Mouse (Mus musculus): ENCODE data around the gene Ssh1.

Gene Ssh1

DNA sequence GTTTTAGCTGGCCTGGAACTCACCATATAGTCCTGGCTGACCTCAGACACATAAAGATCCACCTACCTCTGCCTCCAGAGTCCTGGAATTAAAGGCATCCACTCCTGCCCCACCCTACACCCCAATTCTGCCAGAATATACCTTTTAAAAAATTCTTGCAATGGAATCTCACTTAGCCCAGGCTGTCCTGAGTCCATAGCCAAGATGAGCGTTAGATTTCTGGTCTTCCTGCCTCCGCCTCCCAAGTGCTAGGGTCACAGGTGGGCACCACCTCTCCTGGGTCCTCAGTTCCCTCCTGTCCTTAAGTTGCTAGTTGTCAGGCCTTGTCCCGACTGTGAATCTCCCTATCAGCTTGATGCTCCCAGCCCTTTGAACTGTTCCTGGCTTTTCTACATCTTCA is 61.4 kb downstream of the Ssh1 start:
- in situ Hi-C loops (cut with MseI, MboI), result loop anchor here in 1 of 2 experiments (10.0 kb wide), 1 partner anchor 78 kb away; no protein-coding TSS in a partner anchor

DNA sequence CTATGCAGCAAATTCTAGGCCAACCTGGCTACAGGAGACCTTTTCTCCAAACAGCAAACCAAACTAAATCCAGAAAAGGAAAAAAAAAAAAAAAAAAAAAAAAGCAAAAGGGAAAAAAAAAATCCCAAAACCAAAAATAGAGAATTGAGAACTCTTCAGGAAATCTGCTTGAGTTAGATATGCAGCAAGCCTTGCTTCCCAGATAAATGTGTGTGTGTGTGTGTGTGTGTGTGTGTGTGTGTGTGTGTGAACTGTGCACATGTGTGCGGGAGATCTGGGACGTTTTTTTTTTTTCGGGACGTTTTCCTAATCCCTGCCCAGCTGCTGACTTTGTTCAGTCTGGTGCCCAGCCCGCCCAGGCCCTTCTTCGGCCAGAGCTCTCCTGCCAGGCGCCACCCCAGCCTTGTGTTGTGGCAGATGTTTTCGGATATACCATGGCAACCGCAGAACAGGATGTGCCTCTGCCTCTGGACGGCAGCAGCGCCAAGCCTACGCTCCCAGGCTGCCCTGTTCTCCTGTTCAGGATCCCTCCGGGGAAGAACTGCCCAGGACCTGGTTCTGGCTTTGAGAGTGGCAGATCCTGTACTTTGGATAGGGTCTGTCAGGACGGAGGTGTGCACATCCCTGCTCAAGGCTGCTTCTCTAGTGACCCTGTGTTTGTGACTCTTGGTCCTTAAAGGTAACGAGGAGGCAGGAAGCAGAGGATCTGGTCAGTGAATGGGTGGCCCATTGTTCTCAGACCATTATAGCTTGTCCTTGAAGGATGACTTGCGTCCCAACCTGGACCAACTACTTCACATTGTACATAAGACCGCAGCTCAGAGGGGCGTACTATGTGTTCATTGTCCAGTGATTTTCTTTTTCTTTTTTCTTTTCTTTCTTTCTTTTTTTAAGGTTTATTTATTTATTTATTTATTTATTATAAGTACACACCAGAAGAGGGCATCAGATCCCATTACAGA is 62.8 kb downstream of the Ssh1 start:
- in situ Hi-C loops (cut with MseI, MboI), result loop anchor here in 1 of 2 experiments (10.0 kb wide), 1 partner anchor 76 kb away; no protein-coding TSS in a partner anchor

DNA sequence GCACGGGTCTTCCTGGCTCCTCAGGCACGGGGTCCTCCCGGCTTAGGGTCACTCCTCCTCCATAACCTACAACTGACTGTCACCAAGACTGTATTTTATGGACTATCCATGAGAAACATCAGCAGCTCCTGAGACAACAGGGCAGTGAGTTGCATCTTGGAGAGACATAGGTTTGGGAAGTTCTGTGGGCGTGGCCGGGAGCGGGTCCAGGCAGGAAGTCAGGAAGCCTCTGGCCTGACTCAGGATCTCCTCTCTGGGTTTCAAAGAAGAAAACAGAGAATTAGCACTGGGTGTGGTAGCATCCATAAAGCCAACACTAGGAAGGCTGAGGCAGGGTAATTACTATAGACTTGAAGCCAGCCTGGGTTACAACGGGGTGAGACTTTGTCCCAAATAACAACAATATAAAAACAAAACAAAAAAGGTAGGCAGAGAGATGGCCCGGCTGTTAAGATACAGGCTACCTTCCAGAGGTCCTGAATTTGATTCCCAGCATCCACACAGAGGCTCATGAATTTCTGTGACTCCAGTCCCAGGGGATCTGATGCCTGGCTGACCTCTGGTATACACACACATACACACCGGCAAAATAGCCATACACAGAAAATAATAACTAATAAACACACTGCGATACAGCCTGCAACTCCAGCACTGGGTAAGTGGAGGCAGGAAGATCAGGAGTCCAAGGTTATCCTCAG is 63.6 kb downstream of the Ssh1 start:
- in situ Hi-C loops (cut with MseI, MboI), result loop anchor here in 1 of 2 experiments (10.0 kb wide), 1 partner anchor 75 kb away; no protein-coding TSS in a partner anchor

DNA sequence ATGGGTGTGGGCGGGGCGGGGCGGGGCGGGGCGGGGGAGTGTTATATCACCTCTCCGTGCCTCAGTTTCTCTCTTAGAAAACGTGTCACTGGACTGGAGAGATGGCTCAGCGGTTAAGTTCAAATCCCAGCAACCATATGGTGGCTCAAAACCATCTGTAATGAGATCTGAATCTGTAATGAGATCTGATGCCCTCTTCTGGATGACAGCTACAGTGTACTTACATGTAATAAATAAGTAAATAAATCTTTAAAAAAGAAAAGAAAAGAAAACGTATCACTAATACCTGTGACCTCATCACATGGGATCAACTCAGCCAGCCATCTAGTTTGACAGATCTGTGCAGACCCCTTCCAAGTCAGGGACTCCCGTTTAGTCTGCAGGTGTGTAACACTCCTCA is 64.2 kb downstream of the Ssh1 start:
- in situ Hi-C loops (cut with MseI, MboI), result no loop called here

DNA sequence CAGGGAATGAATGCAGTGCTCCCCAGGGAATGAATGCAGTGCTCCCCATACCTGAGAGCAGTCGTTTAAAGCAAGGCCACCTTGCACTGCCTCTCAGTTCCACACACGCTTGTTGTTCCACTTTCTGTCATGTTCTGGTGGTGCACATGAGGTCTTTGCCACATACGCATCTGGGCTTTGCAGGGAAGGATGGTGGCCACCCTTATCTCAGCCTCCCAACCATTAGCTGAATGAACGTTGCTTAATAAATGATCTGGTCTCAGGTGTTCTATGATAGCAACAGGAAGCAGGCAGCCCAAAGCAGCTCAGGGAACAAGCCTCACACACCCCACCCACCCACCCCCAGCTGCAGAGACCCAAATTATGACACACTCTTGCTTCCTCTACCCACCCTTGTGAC is 69.1 kb downstream of the Ssh1 start:
- in situ Hi-C loops (cut with MseI, MboI), result no loop called here

DNA sequence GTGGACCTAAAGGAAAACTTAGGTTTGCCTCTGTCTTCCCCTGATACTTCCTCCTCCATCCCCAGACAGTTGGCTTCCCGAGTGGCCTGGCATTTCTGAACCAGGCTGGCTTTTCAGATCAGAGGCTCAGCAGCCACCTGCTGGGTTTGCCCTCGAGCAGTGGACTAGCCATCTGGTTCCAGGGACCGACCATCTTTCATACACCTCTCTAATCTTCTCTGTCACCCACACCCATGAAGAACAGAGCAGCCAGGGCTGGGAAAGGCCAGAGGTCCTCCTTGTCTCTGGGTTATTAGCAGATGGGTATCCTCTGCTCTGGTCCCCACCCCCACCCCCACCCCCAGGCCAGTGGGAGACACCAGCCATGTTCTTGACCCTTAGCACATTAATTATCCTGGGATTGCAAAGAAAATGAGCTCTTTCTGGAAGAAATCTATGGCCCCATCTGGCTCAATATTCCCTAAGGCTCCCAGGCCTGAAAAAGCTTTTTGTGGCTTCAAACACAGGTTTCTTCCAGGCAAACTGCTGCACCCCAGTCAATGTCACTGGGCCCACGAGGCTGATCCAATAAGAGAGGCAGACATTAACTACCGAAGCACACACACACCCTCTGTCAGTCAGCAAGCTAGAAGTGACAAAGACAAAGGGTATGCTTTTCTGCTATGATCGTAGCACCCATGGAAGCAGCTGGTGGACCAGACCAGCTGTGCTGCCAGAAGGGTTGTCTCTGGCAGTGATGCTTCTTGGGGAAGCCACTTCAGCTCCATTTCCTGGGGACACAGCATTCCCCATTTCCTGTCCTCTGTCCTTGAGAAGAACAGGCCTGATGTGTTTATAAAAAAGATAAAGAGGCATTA is 72.2 kb downstream of the Ssh1 start:
- in situ Hi-C loops (cut with MseI, MboI), result no loop called here

DNA sequence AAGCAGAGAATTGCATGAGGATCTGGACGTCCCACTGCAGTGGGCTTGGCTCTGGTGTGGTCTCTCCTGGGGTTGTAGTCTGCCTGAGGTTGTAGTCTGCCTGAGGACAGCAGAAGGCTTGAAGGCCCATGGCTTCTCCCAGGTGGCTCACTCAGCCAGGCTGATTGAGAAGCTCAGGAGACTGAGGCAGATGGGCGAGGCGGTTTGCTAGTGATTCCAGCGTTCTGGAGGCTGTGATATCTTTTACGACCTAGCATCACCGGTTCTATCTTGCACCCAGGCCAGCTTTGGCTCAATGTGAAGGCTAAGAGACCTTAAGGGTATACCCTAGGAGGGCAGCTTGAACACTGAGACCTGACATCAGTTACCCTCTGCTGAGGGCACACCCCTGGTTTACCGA is 74.6 kb downstream of the Ssh1 start:
- in situ Hi-C loops (cut with MseI, MboI), result no loop called here

DNA sequence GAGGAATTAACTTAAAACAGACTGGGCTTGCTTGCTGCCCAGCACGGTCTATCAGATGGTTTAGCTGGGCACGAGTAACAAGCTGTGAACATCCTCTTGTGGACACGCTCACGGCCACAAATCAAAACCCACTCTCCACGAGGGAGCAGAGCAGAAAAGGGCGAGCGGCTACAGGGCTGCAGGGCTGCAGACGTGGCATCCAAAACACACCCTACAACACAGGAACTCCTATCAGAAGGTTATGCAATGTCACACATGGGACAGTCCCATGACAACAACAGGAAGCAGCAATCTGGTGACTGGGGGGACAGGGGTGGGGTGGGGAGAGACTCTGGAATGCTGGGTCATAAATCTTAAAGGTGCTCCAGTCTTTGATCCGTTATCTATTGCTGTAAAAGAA is 75.0 kb downstream of the Ssh1 start:
- in situ Hi-C loops (cut with MseI, MboI), result no loop called here

DNA sequence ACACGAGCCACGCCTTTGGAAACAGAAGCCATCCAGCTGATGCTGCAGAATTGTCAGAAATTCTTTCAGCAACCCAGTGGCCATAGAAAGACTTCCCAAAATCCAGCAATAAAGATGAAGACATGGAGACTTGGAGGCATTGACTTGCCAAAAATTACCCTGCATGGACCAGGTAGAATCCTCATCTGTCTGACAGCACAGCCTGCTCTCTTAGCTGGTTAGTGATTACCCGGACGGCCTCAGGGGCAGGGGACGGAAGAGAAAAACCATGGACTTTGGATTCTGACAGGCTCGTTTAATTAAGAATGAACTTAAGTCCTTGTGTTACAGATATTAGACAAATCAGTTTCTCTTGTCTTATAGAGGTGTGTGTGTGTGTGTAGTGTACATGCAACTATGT is 83.0 kb downstream of the Ssh1 start:
- in situ Hi-C loops (cut with MseI, MboI), result no loop called here

DNA sequence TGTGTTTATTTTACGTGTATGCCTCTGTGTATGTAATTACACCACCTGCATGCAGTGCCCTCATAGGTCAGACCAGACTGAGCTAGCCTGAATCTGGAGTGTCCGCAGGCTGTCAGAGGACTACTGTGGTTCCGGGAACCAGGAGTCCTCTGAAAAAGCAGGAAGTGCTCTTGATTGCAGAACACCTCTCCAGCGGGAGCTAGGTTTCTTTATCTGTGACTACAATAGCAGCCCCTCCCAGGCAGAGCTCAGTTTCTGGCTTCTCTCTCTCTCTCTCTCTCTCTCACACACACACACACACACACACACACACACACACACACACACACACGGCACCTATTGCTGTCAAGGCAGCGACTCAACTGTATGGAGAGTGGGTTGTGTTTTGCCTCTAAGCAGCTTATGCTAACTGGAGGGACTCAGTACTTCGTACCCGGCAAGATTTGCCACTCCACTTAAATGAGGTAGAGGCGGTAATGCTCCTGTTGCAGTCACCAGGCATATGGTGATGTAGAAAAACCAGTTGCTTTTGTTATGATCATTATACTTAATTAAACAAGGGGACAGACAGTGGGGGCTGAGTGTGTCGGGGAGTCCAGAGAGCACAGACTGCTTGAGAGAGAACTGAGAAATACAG is 83.5 kb downstream of the Ssh1 start:
- in situ Hi-C loops (cut with MseI, MboI), result no loop called here

DNA sequence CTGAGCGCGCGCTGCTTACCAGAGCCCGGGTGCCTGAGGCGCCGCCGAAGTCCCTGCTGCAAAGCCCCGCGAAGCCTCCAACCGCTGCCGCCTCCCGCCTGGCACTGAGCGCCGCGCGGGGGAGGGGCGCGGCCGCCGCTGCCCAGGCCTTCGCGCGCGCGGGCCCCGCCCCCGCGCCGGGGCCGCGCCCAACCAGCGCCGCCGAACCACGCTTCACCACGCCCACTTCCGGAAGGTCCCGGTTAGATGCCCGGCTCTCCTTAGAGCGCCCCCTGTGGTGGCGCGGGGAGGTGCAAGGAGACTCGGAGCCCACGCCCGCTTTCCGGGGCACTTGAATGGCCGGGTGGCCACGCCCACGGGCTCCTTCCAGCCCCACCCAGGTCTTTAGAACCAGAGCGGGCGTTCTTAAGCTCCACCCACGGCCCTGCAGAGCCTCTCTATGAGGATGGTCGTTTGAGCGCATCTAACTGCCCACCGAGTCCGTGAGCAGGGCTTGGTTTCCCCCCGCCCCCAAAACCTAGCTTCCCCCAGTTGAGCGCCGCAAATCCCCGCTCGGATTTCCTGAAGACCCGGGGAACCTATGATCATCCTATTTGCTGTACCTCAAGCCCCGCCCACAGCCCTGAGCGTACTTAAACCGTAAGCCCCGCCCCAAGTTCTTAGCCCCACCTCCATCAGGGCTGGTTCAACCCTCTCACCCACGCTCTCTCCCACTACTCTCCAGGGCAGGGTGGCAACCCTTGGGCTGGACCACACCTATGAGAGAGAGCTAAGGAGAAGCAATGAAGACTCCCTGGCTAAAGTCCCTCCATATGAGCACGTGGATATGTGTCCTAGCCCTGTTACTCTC is 84.9 kb downstream of the Ssh1 start, which contains the start of gene Coro1c:
Coro1c (minus strand) TSS at position 167 of the 850 bp plus-strand sequence.
- in situ Hi-C loops (cut with MseI, MboI), result no loop called here

DNA sequence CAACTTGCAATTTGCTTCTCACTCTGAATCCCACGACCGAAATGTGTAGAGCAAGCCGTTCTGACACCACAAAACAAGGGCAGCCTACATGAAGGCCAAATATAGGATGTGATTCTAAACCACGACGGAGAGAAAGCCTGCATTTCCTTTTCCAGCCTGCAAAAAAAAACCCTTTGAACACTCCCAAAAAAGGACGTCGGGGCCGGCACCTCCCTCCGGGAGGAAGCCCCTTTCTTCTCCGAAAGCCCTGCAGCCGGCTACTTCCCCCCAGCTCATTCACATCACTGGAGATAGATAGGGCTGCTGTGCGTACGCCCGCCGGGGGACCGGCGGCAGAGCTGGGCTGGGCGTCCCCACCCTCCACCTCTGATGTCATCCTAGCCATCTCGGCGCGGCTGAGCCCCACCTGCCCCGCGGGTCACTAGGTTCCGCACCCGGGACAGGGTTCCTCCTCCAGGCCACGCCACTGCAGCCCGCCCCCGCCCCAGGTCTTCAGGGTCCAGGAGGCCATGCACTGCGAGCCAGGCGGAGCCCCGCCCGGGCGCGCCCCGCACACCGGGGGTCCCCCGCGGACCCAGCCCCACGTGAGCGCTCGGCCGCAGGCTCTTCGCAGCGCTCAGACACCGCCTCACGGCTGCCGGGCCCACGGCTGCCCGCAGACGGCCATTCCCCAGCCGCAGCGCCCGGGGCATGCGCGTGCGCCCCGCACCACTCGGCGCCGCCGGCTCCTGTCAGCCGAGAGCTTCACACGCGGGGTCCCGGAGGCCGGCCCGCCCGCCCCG is 85.7 kb downstream of the Ssh1 start:
- in situ Hi-C loops (cut with MseI, MboI), result no loop called here

DNA sequence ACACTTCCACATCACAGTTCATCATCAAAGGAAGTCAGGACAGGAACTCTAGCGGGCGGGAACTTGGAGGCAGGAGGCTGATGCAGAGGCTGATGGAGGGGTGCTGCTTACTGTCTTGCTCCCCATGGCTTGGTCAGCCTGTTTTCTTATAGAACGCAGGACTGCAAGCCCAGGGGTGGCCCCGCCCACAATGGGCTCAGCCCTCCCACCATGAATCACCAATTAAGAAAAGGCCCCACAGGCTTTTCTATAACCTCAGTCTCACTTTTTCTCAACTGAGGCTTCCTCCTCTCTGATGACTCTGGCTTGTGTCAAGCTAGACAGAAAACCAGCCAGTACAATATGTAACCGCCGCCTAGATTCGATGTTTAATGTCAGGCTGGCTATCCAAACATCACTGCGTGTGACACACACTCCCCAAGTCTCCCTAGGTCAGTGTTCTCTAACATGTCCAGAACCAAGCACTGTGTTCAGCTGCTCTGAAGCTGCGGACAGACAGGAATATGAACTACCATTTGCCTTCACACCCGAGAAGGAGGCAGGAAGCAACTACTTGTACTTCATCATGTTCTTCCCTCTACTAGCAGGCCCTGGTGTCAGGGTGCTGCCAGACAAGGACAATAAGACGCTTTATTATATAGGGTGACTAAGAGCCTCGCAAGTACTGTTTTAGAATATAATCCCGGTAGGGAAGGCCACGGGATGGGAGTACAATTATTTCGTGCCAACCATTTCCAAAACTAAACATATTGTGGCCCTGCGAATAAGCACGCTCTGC is 86.5 kb downstream of the Ssh1 start:
- in situ Hi-C loops (cut with MseI, MboI), result no loop called here

DNA sequence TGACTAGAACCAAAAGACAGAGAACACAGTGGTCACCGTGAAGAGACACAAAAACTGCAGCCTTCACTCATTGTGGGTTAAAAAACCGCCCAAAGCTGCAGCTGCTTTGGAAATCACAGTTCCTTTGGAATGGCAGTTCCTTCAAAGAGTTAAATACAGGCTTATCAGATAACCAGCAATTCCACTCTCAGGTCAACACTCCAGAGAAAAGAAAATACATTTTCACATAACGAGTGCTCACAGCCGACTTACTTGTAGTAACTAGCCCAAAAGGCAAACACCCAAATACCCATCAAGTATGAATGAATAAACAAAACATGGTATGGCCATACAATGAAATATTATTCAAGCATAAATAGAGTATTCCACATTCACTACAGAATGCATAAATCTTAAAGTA is 88.7 kb downstream of the Ssh1 start:
- in situ Hi-C loops (cut with MseI, MboI), result no loop called here

DNA sequence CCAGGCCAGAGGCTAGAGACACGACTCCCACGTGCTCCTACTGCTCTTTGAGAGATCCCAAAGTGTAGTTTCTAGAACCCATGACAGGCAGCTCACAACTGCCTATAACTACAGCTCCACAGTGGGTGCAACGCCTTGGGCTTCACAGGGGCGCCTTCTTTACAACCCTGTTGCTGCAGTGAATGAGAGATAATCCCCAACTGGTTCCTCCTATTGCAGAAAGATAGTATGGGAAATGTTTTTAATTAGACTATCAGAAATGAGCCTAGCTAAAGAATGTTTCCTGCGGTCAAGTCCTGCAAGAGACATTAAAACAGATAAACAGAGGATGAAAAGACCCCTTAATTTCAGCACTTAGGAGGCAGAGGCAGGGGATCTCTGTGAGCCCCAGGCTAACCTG is 90.7 kb downstream of the Ssh1 start:
- in situ Hi-C loops (cut with MseI, MboI), result no loop called here

DNA sequence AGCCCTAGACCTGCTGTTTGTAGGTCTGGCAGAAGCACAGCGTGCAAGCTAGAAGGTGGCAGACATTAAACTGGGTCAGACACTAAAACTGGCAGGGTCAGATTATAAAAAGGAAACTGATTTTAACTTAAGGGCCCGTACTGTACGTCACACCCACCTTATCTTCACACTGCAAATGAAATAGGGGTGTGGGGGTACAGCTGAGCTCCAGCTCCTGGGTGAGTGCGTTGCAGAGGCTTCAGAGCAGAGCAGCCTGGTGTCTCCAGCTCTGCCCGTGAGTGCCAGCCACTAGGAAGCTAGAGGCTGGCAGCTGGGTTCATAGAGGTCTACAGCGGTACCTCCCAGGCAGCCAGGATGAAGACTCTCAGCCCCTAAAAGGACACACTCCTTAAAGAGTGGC is 91.7 kb downstream of the Ssh1 start:
- in situ Hi-C loops (cut with MseI, MboI), result no loop called here

DNA sequence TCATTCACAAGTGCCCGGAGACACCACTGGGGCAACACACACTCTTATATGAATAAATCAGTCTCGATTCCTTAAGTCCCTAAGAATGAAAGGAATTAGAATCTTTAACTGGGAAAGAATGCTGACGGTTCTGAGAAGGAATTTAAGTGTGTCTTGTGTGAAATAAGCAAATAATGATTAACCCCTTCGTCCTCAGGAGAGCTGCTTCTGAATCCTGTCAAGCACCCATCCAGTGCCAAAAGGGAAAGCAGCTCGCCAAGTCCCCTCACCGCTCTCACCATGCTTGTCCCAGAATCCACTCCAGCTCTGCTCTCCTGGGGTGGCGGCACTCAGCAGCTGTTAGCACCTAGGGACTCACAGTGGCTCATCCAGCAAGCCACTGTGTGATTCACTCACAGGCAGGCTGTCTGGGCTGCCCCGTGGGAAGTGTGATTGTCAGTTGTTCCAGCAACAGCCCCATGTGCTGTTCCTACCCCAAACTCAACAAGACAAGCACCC is 92.6 kb downstream of the Ssh1 start:
- in situ Hi-C loops (cut with MseI, MboI), result no loop called here

DNA sequence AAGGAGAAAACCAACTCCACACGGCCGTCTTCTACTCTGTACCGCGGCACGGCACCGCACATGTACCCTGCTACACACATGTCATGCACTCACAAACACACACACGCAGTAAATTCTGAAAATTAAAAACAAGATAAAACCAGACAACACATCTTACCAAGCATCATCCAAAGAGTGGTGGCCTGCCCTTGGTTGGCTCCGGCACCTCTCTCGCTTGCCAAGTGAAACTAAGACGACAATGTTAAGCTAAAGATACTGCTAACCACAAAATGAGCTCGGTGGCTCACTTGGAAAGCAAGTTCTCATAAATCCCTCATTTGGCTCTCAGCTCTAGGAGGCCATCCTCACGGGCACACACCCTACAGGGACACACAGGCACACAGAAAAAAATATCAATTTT is 94.2 kb downstream of the Ssh1 start:
- in situ Hi-C loops (cut with MseI, MboI), result no loop called here

DNA sequence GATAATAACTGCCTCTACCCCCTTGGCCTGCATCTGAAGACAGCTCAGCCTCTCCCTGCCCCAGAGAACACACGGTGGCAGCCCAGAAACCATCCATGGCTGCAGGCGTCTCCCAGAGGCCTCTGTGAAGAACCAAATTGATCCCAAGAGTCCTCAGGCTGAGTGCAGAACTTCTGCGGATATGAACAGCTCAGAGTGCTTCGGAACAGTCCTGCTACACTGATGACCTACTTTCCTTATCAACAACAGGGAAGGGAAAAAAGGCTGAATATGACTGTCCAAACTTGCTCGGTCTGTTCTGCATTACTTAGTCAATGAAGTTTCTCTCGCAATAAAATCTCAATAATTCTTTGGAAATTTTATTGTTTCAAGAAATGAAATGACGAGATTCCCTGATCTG is 101.7 kb downstream of the Ssh1 start:
- in situ Hi-C loops (cut with MseI, MboI), result no loop called here
